Mouse (Mus musculus): Measurements from ENCODE around the gene Lmx1b. TPM values are rescaled to one million over a fixed set of nuclear protein-coding genes. Genes with fewer than 3 reads are reported as not detected.

Lmx1b gene
- polyA plus RNA-seq, 1 experiment = not detected

DNA sequence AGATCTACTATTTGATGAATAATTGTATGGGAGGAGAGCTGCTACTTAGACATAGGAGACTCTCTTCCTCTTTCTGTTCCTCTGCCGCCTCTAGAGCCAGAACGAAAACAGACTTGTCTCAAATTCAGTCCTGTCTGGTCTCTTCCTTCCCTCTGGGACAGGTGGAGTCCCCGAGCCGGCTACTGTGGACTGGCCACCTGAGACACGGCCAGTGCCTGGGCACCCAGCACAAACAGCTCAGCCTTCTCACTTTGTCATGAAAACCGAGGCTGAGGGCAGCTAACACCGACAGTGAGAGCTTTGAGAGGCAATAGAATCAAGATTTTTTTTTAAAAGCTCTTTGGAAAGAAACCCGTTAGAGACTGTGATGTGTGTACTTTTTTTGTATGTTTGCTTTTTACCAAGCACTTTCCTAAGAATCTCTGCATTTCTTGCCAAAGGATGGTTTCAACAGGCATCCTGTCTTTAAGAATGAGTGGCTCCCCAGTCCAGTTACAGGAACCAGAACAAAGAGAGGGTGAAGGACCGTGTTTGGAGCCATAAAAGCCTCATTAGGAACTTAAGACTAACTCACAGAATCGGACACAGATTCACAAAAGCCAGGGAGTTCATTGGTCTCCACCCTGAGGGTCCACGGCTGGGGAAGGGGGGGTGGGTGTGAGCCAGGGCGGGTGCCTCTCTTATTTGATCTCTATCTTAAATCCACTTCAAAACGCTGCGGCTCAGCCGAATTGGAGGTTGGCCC, 5.4 kb upstream of the Lmx1b start:
- Histone ChIP-seq H3K4me3 (ENCODE audit: extremely low read depth, insufficient read depth, insufficient read length) (no peak overlapping the region), H3K27me3 (ENCODE audit: control insufficient read depth, insufficient read depth, low read length) (peaks cover 38% of the 10 kb centered on the region), H3K4me1 (ENCODE audit: control insufficient read depth, insufficient read depth, insufficient read length) (peaks cover 2% of the 10 kb centered on the region; the same call in 1 of the 2 replicates), H3K36me3 (ENCODE audit: control insufficient read depth, insufficient read depth, low read length) (no peaks in the 10 kb centered on the region), H3K27ac (ENCODE audit: insufficient read depth, low read length) (no peak overlapping the region)
- no peak for DNase-seq (ENCODE audit: low read depth in 1 of 2, low spot score in 2 of 2)
- TF ChIP-seq CTCF (IDR thresholded peaks at IDR 0.05; ENCODE audit: extremely low read depth, insufficient read depth, insufficient read length, insufficient replicate concordance) (no peak), POLR2A (IDR thresholded peaks at IDR 0.05; ENCODE audit: low read depth, low read length) (no peak)
- WGBS = 3% methylated on average over 15 of the region's 15 CpGs

DNA sequence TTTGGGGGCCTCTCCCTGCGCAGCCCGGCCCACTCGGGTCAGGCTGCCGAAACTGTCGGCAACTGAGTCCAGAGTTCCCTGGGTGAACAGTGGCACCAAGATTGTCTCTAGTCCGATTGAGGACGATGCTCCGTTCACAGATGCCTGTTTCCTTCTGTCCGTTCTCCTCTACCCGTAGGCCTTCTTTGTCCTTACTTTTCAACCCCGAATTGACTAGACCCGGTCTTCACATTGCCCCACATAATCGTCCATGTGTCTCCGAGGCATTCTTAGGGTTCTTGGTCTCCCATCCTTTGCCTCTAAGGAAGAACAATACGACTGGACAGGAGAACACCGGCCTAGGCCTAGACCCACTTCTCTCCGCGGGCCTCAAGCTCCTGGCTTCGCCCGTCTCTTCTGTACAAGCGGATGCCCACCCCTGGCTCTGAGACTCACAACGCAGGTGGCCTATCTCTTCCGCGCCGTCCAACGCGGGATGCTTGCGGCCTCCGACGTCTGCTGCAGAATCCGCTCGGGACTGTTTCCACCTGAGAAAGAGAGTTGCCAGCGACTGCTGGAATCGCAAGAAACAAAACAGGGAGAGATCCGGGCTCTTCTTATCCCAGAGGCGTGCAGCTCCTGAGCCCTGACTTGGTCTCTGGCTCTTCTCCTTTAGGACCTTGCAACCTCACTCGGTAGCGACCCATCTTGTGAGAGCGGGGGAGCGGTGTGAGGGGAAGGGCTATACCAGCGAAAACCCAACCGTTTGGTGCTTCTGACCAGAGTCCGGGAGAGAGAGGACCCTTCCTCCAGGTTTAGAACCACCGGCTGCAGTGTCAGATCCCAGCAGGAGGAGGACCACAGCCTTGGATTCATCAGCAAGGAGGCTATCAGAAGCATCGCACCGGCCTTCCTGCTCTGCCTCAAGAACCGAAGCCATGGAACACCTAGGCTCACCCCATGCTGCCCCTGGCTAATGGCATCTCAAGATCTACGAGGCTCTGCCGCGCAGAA, 3.7 kb upstream of the Lmx1b start:
- no peak for DNase-seq (ENCODE audit: low read depth in 1 of 2, low spot score in 2 of 2)
- 16% methylated on average over 50 of the region's 50 CpGs for WGBS
- no peak overlapping the region for H3K27ac ChIP-seq (ENCODE audit: insufficient read depth, low read length)
- H3K36me3 ChIP-seq (ENCODE audit: control insufficient read depth, insufficient read depth, low read length) = no peaks in the 10 kb centered on the region
- H3K4me1 ChIP-seq (ENCODE audit: control insufficient read depth, insufficient read depth, insufficient read length) = peaks cover 8% of the 10 kb centered on the region; the same call in 1 of the 2 replicates
- TF ChIP-seq POLR2A (IDR thresholded peaks at IDR 0.05; ENCODE audit: low read depth, low read length) (no peak), CTCF (IDR thresholded peaks at IDR 0.05; ENCODE audit: extremely low read depth, insufficient read depth, insufficient read length, insufficient replicate concordance) (no peak)
- H3K27me3 ChIP-seq (ENCODE audit: control insufficient read depth, insufficient read depth, low read length) = peaks cover 55% of the 10 kb centered on the region
- H3K4me3 ChIP-seq (ENCODE audit: extremely low read depth, insufficient read depth, insufficient read length) = no peak overlapping the region

DNA sequence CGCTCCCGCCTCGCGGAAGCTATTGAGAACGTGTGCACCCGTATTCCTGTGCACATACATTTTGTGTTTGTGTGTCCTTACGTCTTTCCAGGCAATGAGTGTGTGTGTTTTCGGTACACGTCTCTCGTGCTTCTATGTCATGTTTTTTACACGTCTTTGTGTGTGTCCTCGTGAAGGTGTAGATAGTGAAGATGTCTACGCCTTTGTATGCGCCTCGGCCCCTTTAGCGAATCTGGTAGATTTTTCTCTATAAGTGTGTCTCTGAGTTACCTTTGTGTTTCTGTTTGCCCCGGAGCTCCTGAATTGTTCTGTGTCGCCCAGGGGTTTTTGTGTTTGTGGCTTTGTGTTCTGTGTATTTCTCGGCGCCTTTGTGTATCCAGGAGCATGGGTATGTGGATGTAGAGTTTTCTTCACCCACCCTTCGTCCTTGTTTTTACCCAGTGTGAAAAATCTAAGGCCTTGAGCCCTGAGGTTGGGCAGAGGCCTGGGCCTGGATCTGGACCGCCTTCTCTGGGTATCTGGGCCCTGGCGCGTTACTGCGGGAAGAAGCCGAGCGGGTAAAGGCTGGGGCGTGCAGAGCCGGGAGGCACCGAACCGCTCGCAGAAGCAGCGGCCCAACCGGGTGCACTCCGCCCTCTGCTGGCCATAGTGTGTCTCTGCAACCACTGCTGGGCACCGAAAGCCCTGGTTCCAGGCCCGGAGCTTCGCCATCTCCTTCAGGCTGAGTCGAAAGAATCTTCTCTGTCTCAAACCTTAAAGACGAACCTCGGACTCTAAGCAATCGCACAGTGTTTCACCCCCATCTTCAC, 2.5 kb upstream of the Lmx1b start:
- H3K27ac ChIP-seq (ENCODE audit: insufficient read depth, low read length) = no peak overlapping the region
- H3K4me3 ChIP-seq (ENCODE audit: extremely low read depth, insufficient read depth, insufficient read length) = no peak overlapping the region
- 5% methylated on average over 42 of the region's 42 CpGs for WGBS
- peaks cover 8% of the 10 kb centered on the region; the same call in 1 of the 2 replicates for H3K4me1 ChIP-seq (ENCODE audit: control insufficient read depth, insufficient read depth, insufficient read length)
- DNase-seq (ENCODE audit: low read depth in 1 of 2, low spot score in 2 of 2) = peak; percentile 5 to 56
- H3K36me3 ChIP-seq (ENCODE audit: control insufficient read depth, insufficient read depth, low read length) = no peaks in the 10 kb centered on the region
- TF ChIP-seq POLR2A (IDR thresholded peaks at IDR 0.05; ENCODE audit: low read depth, low read length) (no peak), CTCF (IDR thresholded peaks at IDR 0.05; ENCODE audit: extremely low read depth, insufficient read depth, insufficient read length, insufficient replicate concordance) (peak; percentile 90)
- H3K27me3 ChIP-seq (ENCODE audit: control insufficient read depth, insufficient read depth, low read length) = peaks cover 56% of the 10 kb centered on the region

DNA sequence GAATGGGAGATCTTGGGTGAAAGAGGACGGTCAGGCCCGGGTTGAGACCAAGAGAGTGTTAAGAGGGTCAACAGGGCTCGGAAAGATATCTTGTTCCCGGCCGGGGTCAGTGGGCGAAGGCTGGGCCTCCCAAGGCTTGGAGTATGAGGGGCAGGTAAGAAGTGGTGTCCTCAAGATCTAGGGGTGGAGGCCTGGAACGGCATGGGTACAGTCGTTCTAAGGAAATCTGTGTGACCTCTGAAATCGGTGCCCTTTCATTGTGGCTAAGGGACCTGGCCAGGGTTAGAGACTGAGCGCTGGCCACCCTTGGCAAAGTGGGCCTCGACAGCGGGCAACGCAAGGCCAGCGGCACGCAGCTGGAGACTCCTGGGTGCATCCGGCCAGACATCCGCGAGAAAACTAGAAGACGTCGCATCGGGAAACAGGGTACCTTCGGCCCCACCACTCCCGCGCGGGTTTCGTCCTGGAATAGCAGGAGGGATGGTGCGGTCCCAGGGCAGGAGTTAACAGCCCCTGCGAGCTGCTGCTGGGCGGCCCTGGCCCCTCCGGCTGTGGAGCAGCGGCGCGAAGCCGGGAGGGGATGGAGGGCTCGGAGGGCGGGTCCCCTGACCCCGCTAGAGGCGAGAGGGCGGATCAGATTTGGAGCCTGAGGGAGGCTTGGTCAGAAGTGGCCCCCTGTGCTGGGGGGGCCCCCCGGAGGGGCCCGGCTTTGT, 1.7 kb upstream of the Lmx1b start:
- no peak for TF ChIP-seq CTCF (IDR thresholded peaks at IDR 0.05; ENCODE audit: extremely low read depth, insufficient read depth, insufficient read length, insufficient replicate concordance)
- no peak for TF ChIP-seq POLR2A (IDR thresholded peaks at IDR 0.05; ENCODE audit: low read depth, low read length)
- DNase-seq (ENCODE audit: low read depth in 1 of 2, low spot score in 2 of 2) = no peak
- Histone ChIP-seq H3K27ac (ENCODE audit: insufficient read depth, low read length) (no peak overlapping the region), H3K27me3 (ENCODE audit: control insufficient read depth, insufficient read depth, low read length) (peaks cover 59% of the 10 kb centered on the region), H3K4me1 (ENCODE audit: control insufficient read depth, insufficient read depth, insufficient read length) (peaks cover 8% of the 10 kb centered on the region; the same call in 1 of the 2 replicates), H3K4me3 (ENCODE audit: extremely low read depth, insufficient read depth, insufficient read length) (no peak overlapping the region), H3K36me3 (ENCODE audit: control insufficient read depth, insufficient read depth, low read length) (no peaks in the 10 kb centered on the region)
- 6% methylated on average over 41 of the region's 41 CpGs for WGBS

DNA sequence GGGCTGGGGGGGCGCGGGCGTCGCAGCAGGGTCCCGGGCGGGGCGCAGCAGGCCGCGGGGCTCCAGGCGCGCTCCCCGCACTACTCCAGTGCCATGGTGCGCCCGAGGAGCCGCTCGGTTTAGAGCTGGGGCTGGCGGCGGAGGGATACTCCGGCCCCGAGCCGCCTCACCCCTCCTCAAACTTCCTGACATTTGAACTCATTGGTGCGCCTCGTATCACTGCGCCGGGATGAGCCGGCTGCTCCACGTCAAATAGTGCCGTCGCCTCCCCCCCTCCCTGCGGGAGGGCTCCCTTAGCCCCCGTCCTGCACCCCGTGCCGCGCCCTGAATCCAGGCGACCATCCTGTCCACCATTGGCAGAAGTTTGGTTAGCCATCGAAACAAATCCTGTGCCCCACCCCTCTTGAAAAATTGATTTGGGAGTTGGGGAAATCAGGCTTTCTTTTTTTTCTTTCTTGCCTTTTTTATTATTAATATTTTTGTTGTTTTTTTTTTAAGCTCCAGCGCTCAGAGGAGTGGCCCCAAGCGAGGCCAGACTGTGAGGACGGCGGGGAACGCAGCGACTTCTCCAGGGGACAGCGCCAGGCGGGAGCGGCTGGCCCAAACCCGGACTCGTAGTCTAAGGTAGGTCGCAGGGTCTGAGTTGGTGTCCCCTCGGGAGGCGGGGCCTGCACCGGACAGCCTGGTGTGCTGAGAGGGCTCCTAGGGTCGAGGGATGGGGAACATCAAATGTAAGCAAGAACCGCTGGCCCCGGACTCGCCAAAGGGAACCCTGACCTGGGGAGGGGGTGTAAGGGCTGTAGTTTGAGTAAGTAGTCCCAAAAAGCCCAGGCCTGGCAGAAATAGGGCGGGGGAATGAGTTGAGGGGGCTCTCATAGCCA, 907 bp upstream of the Lmx1b start:
- Histone ChIP-seq H3K36me3 (ENCODE audit: control insufficient read depth, insufficient read depth, low read length) (no peaks in the 10 kb centered on the region), H3K27me3 (ENCODE audit: control insufficient read depth, insufficient read depth, low read length) (peaks cover 59% of the 10 kb centered on the region), H3K27ac (ENCODE audit: insufficient read depth, low read length) (no peak overlapping the region), H3K4me3 (ENCODE audit: extremely low read depth, insufficient read depth, insufficient read length) (peak overlapping the region; percentile 11; the same call in 1 of the 2 replicates), H3K4me1 (ENCODE audit: control insufficient read depth, insufficient read depth, insufficient read length) (peaks cover 8% of the 10 kb centered on the region; the same call in 1 of the 2 replicates)
- TF ChIP-seq POLR2A (IDR thresholded peaks at IDR 0.05; ENCODE audit: low read depth, low read length) (no peak), CTCF (IDR thresholded peaks at IDR 0.05; ENCODE audit: extremely low read depth, insufficient read depth, insufficient read length, insufficient replicate concordance) (no peak)
- WGBS = 7% methylated on average over 42 of the region's 56 CpGs
- no peak for DNase-seq (ENCODE audit: low read depth in 1 of 2, low spot score in 2 of 2)
